Mouse (Mus musculus): ENCODE measurements around the gene Nmrk2. TPM values are rescaled to one million over a fixed set of nuclear protein-coding genes. Genes with fewer than 3 reads are reported as not detected.
"Not testable (repeated sequence)": the region's sequence is repeated elsewhere in the genome, so short reads cannot be mapped to it uniquely, and the experiment has no call there.

Nmrk2 gene
- polyA plus RNA-seq, 1 experiment from 2014 or later = 0.30 TPM

GRCm38 (mm10) chr10:81173132-81173531 lies 28.7 kb downstream of the Nmrk2 start:
- Histone ChIP-seq H3K4me3 (0 out of 2 replicates have a peak overlapping the region, but pooled peaks have one; percentile 14), H3K4me2 (peak overlapping the region; percentile 43), H3K9ac (peak overlapping the region; percentile 31)

GRCm38 (mm10) chr10:81169411-81169900 lies 32.4 kb downstream of the Nmrk2 start:
- H3K36me3 ChIP-seq, H3K9ac ChIP-seq, H3K4me3 ChIP-seq, H3K27me3 ChIP-seq, H3K9me3 ChIP-seq: not testable (repeated sequence)
- Histone ChIP-seq H3K27ac (peak overlapping the region; percentile 44; the same call in 1 of the 2 replicates), H3K4me1 (peaks cover 45% of the 10 kb centered on the region), H3K4me2 (peak overlapping the region; percentile 77)
- ATAC-seq (ENCODE audit: borderline replicate concordance, extremely low read depth, low FRiP score, low TSS enrichment) = 0 out of 2 replicates have a peak, but pooled peaks have one; percentile 20
- 19% methylated on average over 11 of the region's 14 CpGs for WGBS

More at GRCm38 (mm10) chr10:81173132-81173531, 28.7 kb downstream of the Nmrk2 start:
- Histone ChIP-seq H3K27me3 (no peaks in the 10 kb centered on the region), H3K27ac (peak overlapping the region; percentile 76), H3K4me1 (peaks cover 45% of the 10 kb centered on the region), H3K36me3 (peaks cover 7% of the 10 kb centered on the region), H3K9me3 (no peaks in the 10 kb centered on the region)
- ATAC-seq (ENCODE audit: borderline replicate concordance, extremely low read depth, low FRiP score, low TSS enrichment) = no peak
- WGBS = 9% methylated on average over 21 of the region's 21 CpGs

GRCm38 (mm10) chr10:81168521-81169244 lies 33.2 kb downstream of the Nmrk2 start:
- H3K27me3 ChIP-seq = no peaks in the 10 kb centered on the region
- peaks cover 2% of the 10 kb centered on the region for H3K36me3 ChIP-seq
- peaks cover 38% of the 10 kb centered on the region for H3K4me1 ChIP-seq
- WGBS = 2% methylated on average over 29 of the region's 29 CpGs
- peak overlapping the region; percentile 46 for H3K9ac ChIP-seq
- H3K4me2 ChIP-seq = peak overlapping the region; percentile 77
- ATAC-seq (ENCODE audit: borderline replicate concordance, extremely low read depth, low FRiP score, low TSS enrichment) = peak; percentile 50
- H3K9me3 ChIP-seq = no peaks in the 10 kb centered on the region
- peak overlapping the region; percentile 79 for H3K27ac ChIP-seq
- peak overlapping the region; percentile 80 for H3K4me3 ChIP-seq

GRCm38 (mm10) chr10:81168087-81168431 lies 33.8 kb downstream of the Nmrk2 start:
- H3K4me1 ChIP-seq = peaks cover 32% of the 10 kb centered on the region
- peak overlapping the region; percentile 80 for H3K4me3 ChIP-seq
- 11% methylated on average over 5 of the region's 5 CpGs for WGBS
- H3K4me2 ChIP-seq = peak overlapping the region; percentile 77
- H3K9me3 ChIP-seq = no peaks in the 10 kb centered on the region
- peaks cover 6% of the 10 kb centered on the region for H3K36me3 ChIP-seq
- H3K9ac ChIP-seq = peak overlapping the region; percentile 46; the same call in 1 of the 2 replicates
- H3K27ac ChIP-seq = peak overlapping the region; percentile 79
- ATAC-seq (ENCODE audit: borderline replicate concordance, extremely low read depth, low FRiP score, low TSS enrichment) = peak; percentile 52
- no peaks in the 10 kb centered on the region for H3K27me3 ChIP-seq

- Histone ChIP-seq H3K9me3 (no peaks in the 10 kb centered on the region), H3K4me3 (peak within 1 kb of the TSS; percentile 80), H3K36me3 (peaks cover 11% of the 10 kb centered on the region), H3K27ac (peak within 1 kb of the TSS; percentile 79), H3K4me1 (peaks cover 30% of the 10 kb centered on the region), H3K27me3 (no peaks in the 10 kb centered on the region), H3K4me2 (peak within 1 kb of the TSS; percentile 77), H3K9ac (peak within 1 kb of the TSS; percentile 78)
- peak; percentile 90 for ATAC-seq (ENCODE audit: borderline replicate concordance, extremely low read depth, low FRiP score, low TSS enrichment)
- WGBS = under 1% methylated on average over 59 of the region's 64 CpGs
These were observed 34.4 kb downstream of the Nmrk2 start, which contains the start of gene Pias4 for GRCm38 (mm10) chr10:81167200-81168086. TSS of gene Pias4 (minus strand) at chr10:81167923.

- Histone ChIP-seq H3K9me3 (no peaks in the 10 kb centered on the region), H3K4me2 (no peak overlapping the region), H3K36me3 (peaks cover 30% of the 10 kb centered on the region), H3K27me3 (no peaks in the 10 kb centered on the region), H3K4me1 (peaks cover 30% of the 10 kb centered on the region), H3K4me3 (no peak overlapping the region), H3K27ac (no peak overlapping the region), H3K9ac (no peak overlapping the region)
- 56% methylated on average over 8 of the region's 8 CpGs for WGBS
- no peak for ATAC-seq (ENCODE audit: borderline replicate concordance, extremely low read depth, low FRiP score, low TSS enrichment)
These were observed 36.7 kb downstream of the Nmrk2 start for GRCm38 (mm10) chr10:81165118-81165517.

GRCm38 (mm10) chr10:81162318-81162652 lies 39.6 kb downstream of the Nmrk2 start:
- 60% methylated on average over 2 of the region's 2 CpGs for WGBS
- no peak for ATAC-seq (ENCODE audit: borderline replicate concordance, extremely low read depth, low FRiP score, low TSS enrichment)

GRCm38 (mm10) chr10:81161602-81162317 lies 40.1 kb downstream of the Nmrk2 start:
- Histone ChIP-seq H3K36me3 (peaks cover 50% of the 10 kb centered on the region), H3K9me3 (no peaks in the 10 kb centered on the region), H3K4me2 (no peak overlapping the region), H3K27ac (no peak overlapping the region), H3K4me1 (peaks cover 17% of the 10 kb centered on the region), H3K9ac (no peak overlapping the region), H3K4me3 (no peak overlapping the region), H3K27me3 (no peaks in the 10 kb centered on the region)
- WGBS = 83% methylated on average over 8 of the region's 8 CpGs
- ATAC-seq (ENCODE audit: borderline replicate concordance, extremely low read depth, low FRiP score, low TSS enrichment) = no peak

More at GRCm38 (mm10) chr10:81162318-81162652, 39.6 kb downstream of the Nmrk2 start:
- Histone ChIP-seq H3K27me3 (no peaks in the 10 kb centered on the region), H3K36me3 (peaks cover 45% of the 10 kb centered on the region), H3K4me1 (peaks cover 20% of the 10 kb centered on the region), H3K4me3 (no peak overlapping the region), H3K27ac (no peak overlapping the region), H3K4me2 (no peak overlapping the region), H3K9ac (no peak overlapping the region), H3K9me3 (no peaks in the 10 kb centered on the region)

- Histone ChIP-seq H3K4me2 (no peak overlapping the region), H3K36me3 (peaks cover 73% of the 10 kb centered on the region), H3K27me3 (no peaks in the 10 kb centered on the region), H3K9ac (no peak overlapping the region), H3K27ac (no peak overlapping the region), H3K4me1 (no peaks in the 10 kb centered on the region), H3K4me3 (no peak overlapping the region), H3K9me3 (no peaks in the 10 kb centered on the region)
- no peak for ATAC-seq (ENCODE audit: borderline replicate concordance, extremely low read depth, low FRiP score, low TSS enrichment)
- WGBS = 80% methylated on average over 6 of the region's 6 CpGs
These were observed 47.1 kb downstream of the Nmrk2 start for GRCm38 (mm10) chr10:81154736-81155135.

- no peak for ATAC-seq (ENCODE audit: borderline replicate concordance, extremely low read depth, low FRiP score, low TSS enrichment)
- no peak overlapping the region for H3K4me2 ChIP-seq
- H3K27me3 ChIP-seq = no peaks in the 10 kb centered on the region
- WGBS = 85% methylated on average over 12 of the region's 12 CpGs
- no peaks in the 10 kb centered on the region for H3K4me1 ChIP-seq
- H3K27ac ChIP-seq = no peak overlapping the region
- H3K4me3 ChIP-seq = no peak overlapping the region
- H3K9me3 ChIP-seq = no peaks in the 10 kb centered on the region
- H3K9ac ChIP-seq = no peak overlapping the region
- peaks cover 77% of the 10 kb centered on the region for H3K36me3 ChIP-seq
These were observed 47.5 kb downstream of the Nmrk2 start for GRCm38 (mm10) chr10:81154313-81154712.

- H3K36me3 ChIP-seq = peaks cover 84% of the 10 kb centered on the region
- H3K27me3 ChIP-seq = no peaks in the 10 kb centered on the region
- no peaks in the 10 kb centered on the region for H3K4me1 ChIP-seq
- H3K4me2 ChIP-seq = no peak overlapping the region
- ATAC-seq (ENCODE audit: borderline replicate concordance, extremely low read depth, low FRiP score, low TSS enrichment) = no peak
- no peak overlapping the region for H3K4me3 ChIP-seq
- H3K9me3 ChIP-seq = no peaks in the 10 kb centered on the region
- H3K27ac ChIP-seq = no peak overlapping the region
- H3K9ac ChIP-seq = no peak overlapping the region
- 63% methylated on average over 12 of the region's 12 CpGs for WGBS
These were observed 49.2 kb downstream of the Nmrk2 start for GRCm38 (mm10) chr10:81152609-81153008.
